Mouse (Mus musculus) naive thymus-derived CD4-positive, alpha-beta T cell, adult 2 months (primary cell): ENCODE results near the gene Aqr.
A peak's percentile ranks its signal among the peaks of the same experiment; 100 is the strongest.

Source experiments
- DNase-seq: peaks from one replicate; pipeline ENCODE4 v3.0.0-alpha.2; 2011; ENCODE audit warnings: low read depth

The Aqr gene

DNA sequence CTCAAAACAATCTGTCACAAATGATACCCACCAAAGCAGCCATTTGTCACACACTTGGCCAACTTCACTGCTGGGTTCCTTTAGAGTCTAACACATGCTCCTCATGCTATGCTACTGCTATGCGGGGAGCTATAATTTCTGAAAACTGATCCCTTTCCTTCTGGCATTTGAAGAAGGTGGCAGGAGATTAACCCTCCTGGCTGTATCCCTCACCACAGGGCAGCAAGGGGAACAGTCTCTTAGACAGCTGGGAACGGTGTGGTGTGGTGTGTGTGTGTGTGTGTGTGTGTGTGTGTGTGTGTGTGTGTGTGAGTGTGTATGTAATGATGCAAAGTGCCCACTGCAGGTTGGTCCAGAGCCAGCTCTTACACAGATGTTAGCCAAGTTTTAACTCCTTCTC lies 51.0 kb downstream of the Aqr start:
- no peak for DNase-seq

DNA sequence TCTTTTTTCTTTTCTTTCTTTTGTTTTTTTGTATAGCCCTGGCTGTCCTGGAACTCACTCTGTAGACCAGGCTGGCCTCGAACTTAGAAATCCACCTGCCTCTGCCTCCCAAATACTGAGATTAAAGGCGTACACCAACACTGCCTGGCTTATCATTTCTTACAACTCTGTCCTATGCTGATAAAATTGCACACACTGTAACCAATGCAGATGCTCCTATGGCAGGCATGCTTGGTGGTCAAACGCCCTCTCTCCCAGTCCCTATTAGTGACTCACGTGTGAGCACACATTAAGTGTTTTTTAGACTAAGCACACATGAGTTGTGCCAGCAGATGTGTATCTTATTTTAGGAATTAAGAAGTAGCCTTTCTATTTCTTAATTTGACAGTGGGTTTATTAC lies 53.5 kb downstream of the Aqr start:
- DNase-seq = no peak

DNA sequence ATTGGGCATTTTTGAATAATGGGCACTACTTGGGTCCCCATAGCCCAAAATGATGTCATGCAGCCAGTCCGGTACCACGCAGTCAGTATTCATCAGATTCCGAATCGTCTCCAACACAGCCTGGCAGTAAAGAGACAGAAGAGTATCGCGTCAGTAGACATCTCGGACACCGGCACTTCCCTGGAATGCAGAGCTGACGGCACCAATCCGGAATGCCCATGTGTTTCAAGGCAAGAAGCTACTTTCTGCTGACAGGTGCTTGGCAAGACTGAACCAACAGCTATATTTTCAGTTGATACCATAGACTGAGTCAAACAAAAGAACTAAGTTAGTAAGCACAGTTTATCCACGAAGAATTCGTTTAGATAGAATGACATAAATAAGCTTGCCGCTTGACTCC lies 56.2 kb downstream of the Aqr start:
- DNase-seq = no peak

DNA sequence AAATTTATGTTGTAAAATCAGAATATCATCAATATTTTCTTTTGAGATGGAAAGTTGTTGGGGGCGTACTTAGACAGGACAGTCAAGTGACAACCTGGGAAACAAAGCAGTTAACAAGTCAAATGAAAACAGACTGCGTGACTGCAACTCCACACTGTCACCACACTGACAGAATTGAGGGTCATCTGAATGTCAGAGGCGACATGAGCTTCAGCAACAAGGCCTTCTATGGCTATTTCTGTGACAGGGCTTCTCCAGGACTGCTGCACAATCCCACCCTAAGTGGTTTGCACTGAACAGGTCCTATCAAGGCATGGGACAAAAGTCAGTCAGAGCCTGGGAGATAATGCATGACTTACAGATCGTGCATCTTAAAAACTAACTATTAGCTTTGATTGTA lies 63.5 kb downstream of the Aqr start:
- DNase-seq = no peak

DNA sequence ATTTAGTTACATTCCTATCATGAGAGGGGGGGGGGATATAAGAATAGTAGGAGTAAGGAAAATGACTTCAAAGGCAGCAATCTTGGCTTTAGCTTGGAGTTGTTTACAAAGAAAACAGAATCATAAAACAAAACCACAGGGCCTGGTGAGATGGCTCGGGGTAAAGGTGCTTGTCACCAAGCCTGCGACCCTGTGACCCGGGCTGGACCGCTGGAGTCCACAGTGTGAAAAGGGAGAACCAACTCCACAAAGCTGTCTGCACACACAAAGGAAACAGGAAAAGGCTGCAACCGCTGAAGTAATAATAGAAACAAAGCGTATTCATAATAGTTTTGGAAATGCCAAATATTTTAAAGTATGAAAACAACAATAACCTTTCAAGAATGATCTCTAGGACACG lies 67.4 kb downstream of the Aqr start:
- DNase-seq = no peak

DNA sequence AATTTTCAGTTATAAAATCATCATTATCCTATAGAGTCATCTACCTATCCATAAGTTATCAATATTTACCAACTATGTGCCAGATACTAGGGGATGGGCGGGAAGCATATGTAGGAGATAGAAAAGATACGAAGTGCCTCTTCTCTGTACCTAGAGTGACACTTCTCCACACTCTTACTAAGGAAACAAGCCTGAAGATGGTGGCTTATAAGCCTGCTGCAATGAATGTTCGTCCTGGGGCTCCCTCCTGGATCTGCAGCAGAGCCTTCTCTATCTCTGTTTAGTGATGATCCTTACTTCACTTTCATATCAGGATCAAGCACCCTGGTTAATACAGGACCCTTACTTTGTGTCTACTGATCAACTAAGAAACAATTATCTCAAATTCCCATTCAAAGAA lies 69.2 kb downstream of the Aqr start:
- DNase-seq = no peak

DNA sequence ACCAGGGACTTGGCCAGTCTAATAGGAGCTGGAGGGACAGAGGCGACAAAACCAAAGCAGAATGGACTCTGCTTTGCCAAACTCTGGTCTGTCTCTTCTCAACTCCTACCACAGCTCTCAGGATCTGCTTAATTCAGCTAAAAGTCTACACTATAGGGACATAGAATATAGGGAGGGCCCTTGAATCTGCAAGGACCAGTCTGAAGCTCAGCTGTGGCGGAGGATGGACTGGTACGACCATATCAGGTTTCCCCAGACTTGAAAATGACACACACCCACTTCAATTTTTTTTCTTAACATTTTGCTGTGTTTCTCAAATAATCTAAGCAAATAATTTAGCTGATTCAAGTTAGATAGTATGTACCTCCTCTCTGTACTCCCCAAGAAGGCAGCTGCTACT lies 69.6 kb downstream of the Aqr start:
- no peak for DNase-seq

DNA sequence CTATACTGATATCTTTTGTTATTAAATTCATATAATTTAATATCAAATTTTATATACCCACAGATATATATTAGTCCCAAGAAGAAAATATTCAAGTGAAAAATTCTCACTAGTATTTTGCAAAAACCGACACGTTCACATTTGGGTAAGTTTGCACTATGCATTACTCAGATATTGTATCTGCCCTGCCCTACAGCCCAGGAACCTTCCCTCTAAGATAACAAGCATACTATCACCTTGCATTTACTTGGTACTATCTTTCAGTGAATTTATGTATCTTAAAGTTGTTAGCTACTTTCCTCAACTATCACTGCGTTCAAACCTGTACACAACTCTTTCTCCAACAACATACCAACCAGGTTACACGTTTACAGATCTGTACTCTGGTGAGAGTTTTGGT lies 71.3 kb downstream of the Aqr start:
- DNase-seq = no peak

DNA sequence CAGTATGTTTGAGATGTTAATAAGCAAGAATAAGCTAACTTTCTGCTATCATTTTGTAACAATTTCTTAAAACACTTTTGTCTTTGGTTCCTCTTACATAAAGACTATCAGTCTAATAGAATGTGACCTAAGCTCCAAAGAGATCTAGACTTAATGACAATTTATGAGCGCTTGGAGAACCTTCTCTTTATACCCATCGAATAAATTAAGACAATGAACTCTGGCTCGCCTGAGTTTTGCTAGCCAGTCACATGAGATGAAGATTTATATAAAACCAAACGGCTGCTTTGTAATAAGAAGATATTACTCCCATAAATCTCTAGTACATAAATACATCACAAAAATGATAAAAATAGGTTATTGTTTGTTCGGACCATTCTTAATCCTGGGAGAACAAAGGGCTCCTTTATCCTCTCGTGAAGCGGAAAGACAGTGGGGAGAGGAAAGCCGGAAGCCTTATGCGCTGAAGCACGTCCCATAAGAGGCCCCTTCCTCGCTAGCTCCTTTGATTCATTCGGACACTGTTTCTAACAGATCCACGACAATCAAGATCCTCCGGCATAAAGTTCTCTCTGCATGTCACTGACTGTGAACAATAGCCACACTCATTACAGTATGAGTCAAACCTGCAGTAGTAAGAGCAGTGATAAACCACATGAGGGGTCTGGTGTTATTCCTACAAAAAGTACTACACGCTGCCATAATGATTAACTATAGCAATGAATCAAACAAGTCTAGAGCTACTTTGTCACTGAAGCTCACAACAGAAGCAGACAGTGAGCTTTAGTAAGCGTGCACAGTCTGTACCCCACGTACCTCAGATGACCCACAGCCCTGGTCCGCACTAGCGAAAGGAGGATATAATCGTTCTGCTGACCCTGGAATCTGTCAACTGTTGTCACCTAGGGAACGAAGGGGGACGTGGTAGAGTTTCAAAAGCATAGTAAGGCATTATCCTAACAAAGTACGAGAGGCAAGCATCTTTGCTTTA lies 79.2 kb downstream of the Aqr start:
- no peak for DNase-seq

DNA sequence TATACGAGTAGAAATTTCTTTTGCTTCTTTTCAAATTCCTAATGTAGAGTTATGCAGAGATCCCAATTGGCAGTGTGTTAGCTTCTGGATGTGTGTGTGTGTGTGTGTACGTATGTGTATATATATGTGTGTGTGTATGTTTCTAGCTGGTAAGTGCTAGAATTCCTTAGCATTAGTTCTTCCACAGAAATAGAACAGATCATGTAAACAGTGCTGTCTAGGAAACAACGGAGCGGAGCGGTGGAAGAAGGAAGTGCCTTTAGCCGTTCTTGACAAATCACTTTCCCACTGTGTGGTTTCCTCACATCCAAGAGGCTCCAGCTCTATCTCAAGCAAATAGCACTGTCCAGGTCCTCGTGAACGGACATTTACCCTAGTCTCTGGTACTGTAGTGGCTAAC lies 80.4 kb downstream of the Aqr start:
- no peak for DNase-seq

DNA sequence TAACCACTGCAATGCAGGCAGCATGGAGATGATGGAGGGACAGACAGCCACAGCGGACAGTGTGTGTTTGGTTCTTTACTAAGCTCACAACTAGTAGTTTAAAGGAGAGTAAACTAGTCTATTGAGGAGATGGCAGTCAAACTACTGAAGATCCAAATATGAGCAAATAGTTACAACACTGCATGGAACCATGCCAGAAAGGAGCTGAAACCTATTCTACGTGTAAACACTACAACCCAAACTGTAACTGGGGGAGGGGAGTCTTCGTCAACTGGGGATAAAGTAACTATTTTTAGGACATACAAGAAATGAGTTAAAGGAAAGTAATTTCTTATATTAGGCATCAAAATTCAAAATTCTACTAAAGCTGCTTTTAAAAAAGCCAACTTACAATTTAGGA lies 84.4 kb downstream of the Aqr start:
- DNase-seq = no peak

DNA sequence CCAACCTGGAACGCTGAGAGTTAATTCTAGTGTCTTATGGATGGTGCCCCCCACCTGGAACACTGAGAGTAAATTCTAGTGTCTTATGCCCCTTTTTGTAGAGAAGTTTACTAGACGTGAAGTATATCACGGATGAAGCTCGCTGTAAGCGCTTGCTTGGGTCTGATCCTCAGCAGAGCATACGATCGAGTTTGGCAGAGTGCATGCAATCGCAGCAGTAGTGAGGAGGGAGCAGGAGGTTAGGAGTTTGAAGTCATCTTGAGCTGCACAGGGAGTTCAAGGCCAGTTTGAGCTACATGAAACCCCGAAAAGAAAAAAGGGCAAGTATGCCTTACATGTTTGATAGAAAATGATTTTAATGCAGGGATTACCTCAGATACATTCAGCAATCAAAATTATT lies 86.0 kb downstream of the Aqr start:
- DNase-seq = no peak

DNA sequence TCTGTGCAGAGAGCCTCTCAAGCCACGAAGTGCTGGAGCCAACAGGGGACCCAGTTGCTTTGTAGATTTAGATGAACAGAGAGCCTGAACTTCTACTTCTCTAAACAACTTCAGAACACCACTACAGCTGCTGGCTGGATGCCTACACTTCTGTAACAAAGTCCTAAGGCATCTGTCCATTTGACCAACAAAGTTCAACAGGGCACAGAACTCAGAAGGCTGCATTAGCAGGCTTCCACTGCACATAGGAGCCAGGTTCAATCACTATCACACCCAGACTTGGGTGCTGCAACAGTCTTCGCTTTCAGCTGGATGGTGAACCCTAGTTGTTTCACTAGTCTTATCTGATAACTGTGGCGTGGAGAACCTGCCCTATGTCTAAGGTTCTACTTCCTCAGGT lies 87.0 kb downstream of the Aqr start:
- DNase-seq = no peak

DNA sequence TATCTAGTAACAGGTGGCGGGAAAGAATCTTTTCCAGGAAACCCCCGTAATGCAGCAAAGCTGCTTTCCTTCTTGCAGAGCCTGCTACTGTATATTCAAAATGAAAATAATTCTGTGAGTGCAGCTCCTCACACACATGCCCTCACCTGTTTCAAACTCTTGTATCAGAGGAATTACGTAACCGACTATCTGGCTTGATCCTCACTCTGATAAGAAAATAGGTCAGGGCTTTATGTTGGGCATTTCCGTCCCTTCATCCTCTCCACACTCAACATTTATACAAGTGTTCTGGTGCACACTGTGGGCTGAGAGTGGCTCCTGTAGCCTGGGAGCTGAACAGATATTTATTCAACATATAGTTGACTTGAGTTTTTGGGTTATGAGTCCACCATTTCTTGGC lies 87.7 kb downstream of the Aqr start:
- DNase-seq = no peak

DNA sequence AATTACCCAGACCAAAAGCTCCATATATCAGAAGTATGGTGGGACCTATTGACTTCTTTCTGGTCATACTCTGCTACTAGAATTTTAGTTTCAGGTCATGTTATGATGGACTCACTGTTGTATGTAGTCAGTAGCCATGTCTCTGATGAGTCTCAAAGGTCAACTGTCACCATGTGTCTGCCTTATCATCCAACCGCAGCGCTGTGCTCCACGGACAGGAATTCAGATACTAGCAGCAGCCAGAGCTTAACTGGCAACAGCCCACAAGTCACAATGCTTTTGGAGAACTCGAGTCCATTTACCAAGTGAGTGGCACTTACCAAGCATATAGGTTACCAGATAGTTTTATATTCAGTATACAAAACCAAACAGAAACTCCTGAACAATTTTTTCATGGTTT lies 89.2 kb downstream of the Aqr start:
- DNase-seq = no peak

DNA sequence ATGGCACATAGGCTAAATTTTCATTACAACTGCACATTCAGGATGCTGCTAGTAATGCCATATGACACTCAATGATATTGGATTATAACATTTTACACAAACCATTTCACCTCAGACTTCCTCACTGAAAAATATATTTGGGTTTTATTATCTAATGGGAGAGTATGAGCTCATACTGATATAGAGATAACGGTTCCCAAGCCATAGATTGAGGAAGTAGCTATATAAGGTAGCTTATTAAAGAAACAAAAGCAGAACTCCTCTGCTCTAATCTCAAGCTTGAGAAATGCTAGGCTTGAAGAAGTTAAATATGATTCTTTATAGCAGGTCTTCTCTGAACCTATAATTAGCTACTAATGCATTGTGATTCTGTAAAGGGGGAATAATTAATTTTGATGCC lies 90.3 kb downstream of the Aqr start:
- DNase-seq = no peak

DNA sequence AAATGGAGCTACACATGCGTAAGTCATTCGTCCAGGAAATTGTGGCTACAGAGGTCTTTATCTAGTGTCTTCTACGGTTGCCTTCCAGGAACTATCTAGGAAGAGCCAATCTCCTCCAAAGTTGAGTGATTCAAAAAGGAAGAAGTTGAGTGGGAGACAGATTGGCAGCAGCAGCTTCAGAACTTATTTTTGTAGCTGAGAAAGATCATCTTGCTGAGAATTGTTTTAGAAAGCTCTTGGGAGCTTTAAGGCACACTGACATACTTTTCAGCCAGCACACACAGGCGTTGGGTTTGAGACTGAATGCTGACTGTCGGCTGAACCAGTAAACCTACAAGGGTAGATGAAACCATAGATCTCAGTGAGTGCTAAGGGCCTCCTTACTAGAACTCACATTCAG lies 91.5 kb downstream of the Aqr start:
- no peak for DNase-seq

DNA sequence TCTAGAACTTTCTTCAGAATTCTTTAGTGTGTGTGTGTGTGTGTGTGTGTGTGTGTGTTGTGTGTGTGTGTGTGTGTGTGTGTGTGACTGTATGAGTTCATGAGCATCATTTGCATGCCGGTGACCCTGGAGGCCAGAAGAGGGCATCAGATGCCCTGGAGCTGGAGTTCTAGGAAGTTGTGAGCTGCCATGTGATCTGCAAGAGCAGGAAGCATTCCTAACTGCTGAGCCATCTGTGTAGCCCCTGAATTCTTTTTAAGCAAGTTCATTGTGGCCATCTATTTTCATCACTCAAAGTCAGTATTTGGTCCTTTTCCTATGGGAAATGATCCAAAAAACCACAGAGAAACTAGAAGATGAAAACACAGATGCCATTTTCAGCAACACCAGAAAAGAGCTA lies 92.1 kb downstream of the Aqr start:
- DNase-seq = no peak

DNA sequence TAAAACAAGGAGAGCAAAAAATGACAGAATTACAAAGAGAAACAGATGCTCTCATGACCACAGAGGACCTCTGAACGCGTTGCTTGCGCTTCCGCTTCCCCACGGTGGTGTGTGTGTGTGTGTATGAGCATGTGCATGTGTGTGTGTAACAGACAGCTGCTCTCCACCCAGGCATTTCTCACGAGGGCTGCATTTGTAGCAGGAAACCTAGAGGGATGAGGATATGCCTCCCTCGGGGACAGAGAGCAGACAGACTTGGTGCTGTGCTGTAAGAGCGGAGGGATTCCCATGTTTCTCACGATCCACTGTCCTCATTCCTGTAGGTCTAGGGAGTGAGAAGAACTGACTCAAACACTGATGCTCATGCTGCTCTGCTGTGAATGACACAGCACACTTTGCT lies 93.2 kb downstream of the Aqr start:
- DNase-seq = no peak

DNA sequence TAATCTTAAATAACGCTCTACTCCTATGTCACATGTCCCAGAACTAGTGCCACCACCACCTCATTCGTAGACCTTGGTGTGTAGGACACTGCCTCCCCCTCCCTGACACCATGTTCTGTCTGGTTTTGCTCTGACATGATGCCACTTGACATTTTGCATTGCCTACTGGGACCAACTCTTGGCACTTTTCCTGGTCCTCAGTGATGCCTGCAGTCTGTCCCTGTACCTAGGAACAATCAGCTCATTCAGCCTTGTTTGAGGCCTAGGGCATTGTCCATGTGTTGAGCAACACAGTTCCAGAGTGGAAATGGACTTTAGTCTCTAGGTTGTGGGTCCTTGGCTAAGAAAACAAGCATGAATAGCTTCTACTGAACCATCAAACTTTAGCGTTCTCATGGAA lies 97.0 kb downstream of the Aqr start:
- no peak for DNase-seq

DNA sequence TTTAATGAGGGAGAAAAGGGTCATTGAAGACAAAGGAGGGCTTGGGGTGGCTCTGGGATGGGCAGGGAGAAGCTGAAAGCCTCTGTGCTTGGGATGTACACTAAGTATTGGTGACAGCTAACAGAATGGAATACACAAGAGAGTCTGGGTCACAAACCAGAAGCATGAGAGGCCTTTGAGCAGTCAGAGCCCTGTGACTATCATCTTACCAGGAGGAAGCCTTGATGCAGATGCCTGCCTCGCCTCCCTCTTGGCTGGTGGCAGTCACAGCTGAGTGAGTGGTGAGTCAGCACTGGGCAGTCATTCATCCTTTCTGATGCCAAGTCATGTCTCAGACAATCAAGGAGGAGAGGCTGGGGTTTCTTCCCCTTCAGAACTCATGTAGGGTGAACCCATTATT lies 99.6 kb downstream of the Aqr start:
- DNase-seq = no peak

DNA sequence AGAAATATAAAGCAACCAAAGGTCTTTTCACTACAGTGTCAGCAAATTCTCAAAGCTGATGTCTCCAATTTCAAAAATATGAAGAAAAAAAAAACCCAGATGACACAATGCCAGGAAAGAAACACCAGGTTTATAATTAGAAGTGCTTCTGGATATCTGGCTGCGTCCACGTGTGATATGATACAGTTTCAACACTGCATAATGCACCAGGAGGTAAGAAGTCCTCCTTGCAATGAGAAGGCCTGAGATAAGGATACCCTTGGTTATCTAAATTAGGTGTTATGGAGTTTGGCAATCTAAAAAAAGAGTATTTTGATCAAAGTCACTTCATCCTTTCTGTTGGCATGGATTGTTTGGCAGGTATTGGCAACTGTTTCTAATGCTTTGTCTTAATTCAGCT lies 114.9 kb downstream of the Aqr start:
- DNase-seq = no peak

DNA sequence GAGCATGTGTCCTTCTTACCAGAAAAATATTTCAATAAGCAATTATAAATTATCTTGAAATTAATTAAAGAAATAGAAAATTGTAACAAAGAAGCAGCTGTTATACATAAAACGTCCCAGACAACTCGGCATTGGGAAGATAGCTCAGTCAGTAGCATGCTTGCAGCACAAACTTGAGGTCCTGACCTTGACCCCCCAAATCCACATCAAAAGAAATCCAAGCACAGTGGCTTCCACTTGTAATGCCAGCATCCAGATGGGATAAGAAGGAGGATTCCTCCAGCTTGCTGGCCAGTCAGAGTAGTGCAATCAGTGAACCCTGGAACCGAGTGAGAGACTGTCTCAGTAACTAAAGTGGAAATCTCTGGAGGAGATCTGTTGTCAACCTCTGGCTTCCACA lies 120.6 kb downstream of the Aqr start:
- no peak for DNase-seq

DNA sequence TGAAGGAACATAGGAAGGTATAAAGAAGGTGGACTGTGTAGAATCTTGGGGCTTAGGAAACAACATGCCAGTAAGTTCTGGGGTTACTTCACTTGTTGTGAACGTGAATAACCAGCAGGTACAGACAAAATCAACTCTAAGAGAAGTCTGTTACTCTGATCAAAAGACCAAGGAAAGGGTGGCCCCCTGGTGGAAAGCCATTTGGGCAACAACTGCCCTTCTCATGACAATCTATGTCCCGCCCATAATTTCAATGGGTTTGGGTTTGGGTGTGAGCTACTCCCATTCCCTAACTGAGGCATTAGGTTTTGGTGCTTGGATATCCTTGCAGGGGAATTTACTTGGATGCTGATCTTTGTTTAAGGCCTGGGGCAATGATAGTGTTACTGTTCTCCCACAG lies 122.8 kb downstream of the Aqr start:
- DNase-seq = peak; percentile 35
